In the genomic region with DNA sequence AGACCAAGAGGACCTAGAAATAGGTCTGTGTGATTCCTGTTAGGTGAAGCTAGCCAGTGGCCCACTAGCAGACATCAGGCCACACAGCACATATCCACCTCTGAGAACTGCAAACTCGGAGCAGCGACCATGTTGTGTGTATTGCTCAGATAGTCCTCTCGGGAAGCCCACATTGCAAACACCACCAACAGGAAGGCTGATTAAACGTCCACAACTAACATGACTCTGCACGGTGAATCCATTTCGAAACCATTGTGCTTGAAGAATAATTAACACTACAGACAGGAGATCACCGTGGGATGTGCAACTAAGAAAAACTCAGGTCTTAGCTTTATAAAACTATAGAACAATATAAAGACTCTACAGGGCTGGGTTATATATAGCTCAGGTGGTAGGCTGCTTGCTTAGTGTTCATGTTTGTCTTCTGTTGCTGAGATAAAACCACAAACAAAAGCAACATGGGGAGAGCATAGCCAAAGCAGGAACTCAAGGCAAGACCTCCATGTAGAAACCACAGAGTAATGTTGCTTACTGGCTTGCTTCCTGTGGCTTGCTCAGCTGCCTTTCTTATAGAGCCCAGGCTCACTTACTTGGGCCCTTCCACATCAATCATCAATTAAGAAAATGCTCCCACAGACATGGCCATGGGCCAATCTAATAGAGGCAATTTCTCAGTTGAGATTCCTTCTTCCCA, we compare ENCODE assay signal across 23 mouse cellular contexts. TPM values are rescaled to one million over a fixed set of nuclear protein-coding genes. Genes with fewer than 3 reads are reported as not detected.
DNase-seq lines count a peak whose midpoint lies in the region; ATAC-seq and TF ChIP-seq lines count a peak whose summit lies in the region.
"Had no signal": no experiment of that assay in that cellular context is flagged by ENCODE, and none has a peak within 500 bp of the region (broad histone marks: within the 10 kb centered on the region; RNA-seq: fewer than 3 reads in every experiment).

No protein-coding gene starts in this region.

- no peaks in the 10 kb centered on the region for H3K36me3 ChIP-seq in spleen, adult 2 months (ENCODE audit: control insufficient read depth, insufficient read depth, low read length)
- H3K36me3 ChIP-seq in hindbrain, embryonic 12.5 days = no peaks in the 10 kb centered on the region
- H3K36me3 ChIP-seq: embryonic facial prominence, embryonic 12.5 days had no signal

- H3K9ac ChIP-seq in hindbrain, embryonic 12.5 days = no peak overlapping the region
- H3K9ac ChIP-seq: embryonic facial prominence, embryonic 12.5 days; forebrain, embryonic 13.5 days had no signal

- H3K4me3 ChIP-seq in spleen, adult 2 months (ENCODE audit: extremely low read depth, insufficient read depth, insufficient read length) = no peak overlapping the region
- H3K4me3 ChIP-seq in hindbrain, embryonic 12.5 days = no peak overlapping the region
- H3K4me3 ChIP-seq: embryonic facial prominence, embryonic 12.5 days; erythroblast, embryonic 14.5 days; forebrain, embryonic 13.5 days; heart, adult 2 months had no signal

- WGBS in spleen, adult 2 months = 36% methylated on average over 7 of the region's 7 CpGs
- WGBS in hindbrain, embryonic 12.5 days = 90% methylated on average over 7 of the region's 7 CpGs

- no peak for DNase-seq in spleen, adult 2 months (ENCODE audit: low read depth in 1 of 2, low spot score in 2 of 2)
- no peak for DNase-seq in spleen, postnatal 14 days (ENCODE audit: low spot score in 2 of 2)
- peak; percentile 34 for DNase-seq in induced T-regulatory cell, adult 2 months (ENCODE audit: low read depth)
- no peak for DNase-seq in cerebellum, postnatal 14 days
- DNase-seq in lung, postnatal 36 days = no peak
- DNase-seq: adrenal gland, postnatal 14 days; B cell, adult 2 months; cerebellum, adult 8-10 months; gastrocnemius, postnatal 14 days; heart, adult 2 months; heart, postnatal 36 days; kidney, adult 2 months; kidney, postnatal 14 days; left cerebral cortex, postnatal 4 days; lung, postnatal 10 days; retina, postnatal 1 day; right cerebral cortex, postnatal 4 days had no signal

- peak overlapping the region; percentile 40 for H3K27ac ChIP-seq in spleen, adult 2 months (ENCODE audit: insufficient read depth, low read length)
- no peak overlapping the region for H3K27ac ChIP-seq in hindbrain, embryonic 12.5 days
- H3K27ac ChIP-seq: embryonic facial prominence, embryonic 12.5 days; forebrain, embryonic 13.5 days; heart, adult 2 months had no signal

- H3K4me2 ChIP-seq in hindbrain, embryonic 12.5 days (replicated peaks) = no peak overlapping the region
- H3K4me2 ChIP-seq: embryonic facial prominence, embryonic 12.5 days; forebrain, embryonic 13.5 days had no signal

- H3K4me1 ChIP-seq in spleen, adult 2 months (ENCODE audit: control insufficient read depth, insufficient read depth, insufficient read length) = peaks cover 4% of the 10 kb centered on the region; the same call in 1 of the 2 replicates
- H3K4me1 ChIP-seq in hindbrain, embryonic 12.5 days = peaks cover 10% of the 10 kb centered on the region

- TF ChIP-seq POLR2A in spleen, adult 2 months (IDR thresholded peaks at IDR 0.05; ENCODE audit: low read depth, low read length) = no peak

- ATAC-seq in CD4-positive, CD25-positive, alpha-beta regulatory T cell, adult 4 months = peak; percentile 69
- peak; percentile 46 for ATAC-seq in megakaryocyte progenitor cell, adult 5-6 weeks (replicated peaks; ENCODE audit: poor library complexity)
- no peak for ATAC-seq in hindbrain, embryonic 12.5 days (ENCODE audit: low FRiP score)
- ATAC-seq: forebrain, embryonic 13.5 days had no signal

- no peaks in the 10 kb centered on the region for H3K27me3 ChIP-seq in spleen, adult 2 months (ENCODE audit: control insufficient read depth, insufficient read depth, low read length)
- H3K27me3 ChIP-seq in hindbrain, embryonic 12.5 days = no peaks in the 10 kb centered on the region
- H3K27me3 ChIP-seq: embryonic facial prominence, embryonic 12.5 days; forebrain, embryonic 13.5 days had no signal

- H3K9me3 ChIP-seq in hindbrain, embryonic 12.5 days (replicated peaks) = no peaks in the 10 kb centered on the region
- H3K9me3 ChIP-seq: embryonic facial prominence, embryonic 12.5 days; forebrain, embryonic 13.5 days had no signal

- no peak for TF ChIP-seq CTCF in spleen, adult 2 months (IDR thresholded peaks at IDR 0.05; ENCODE audit: extremely low read depth, insufficient read depth, insufficient read length, insufficient replicate concordance)

RNA-seq across cellular contexts. Expression of a gene that starts 4.4 kb away (rescaled TPM):
- 10.9 and 11.6 TPM in 2 replicates for polyA plus RNA-seq in spleen, adult 2 months (2012; rRNA removed)
- under 1 TPM; 0.48 to 0.85 TPM for polyA plus RNA-seq in CD4-positive, CD25-positive, alpha-beta regulatory T cell, adult 4 months (2017; shearing (Covaris generic))
- 0.15 and 0.91 TPM in 2 replicates for total RNA-seq in megakaryocyte progenitor cell, adult 5-6 weeks (2015)
- not detected in 2 replicates for total RNA-seq in megakaryocyte progenitor cell, adult 5-6 weeks (2017)
- 1.3 and 1.4 TPM in 2 replicates for polyA plus RNA-seq in hindbrain, embryonic 12.5 days (2016; fragmentation: Nextera tagmentation; extraction: Ambion mirVana)

RNA-seq across cellular contexts. Expression of a gene that starts 50.9 kb away (rescaled TPM):
- polyA plus RNA-seq in spleen, adult 2 months (2012; rRNA removed) = 5.8 and 6.0 TPM in 2 replicates
- 10 to 100 TPM; 39.0 to 49.5 TPM for polyA plus RNA-seq in CD4-positive, CD25-positive, alpha-beta regulatory T cell, adult 4 months (2017; shearing (Covaris generic))
- total RNA-seq in megakaryocyte progenitor cell, adult 5-6 weeks (2015) = 34.7 and 37.1 TPM in 2 replicates
- total RNA-seq in megakaryocyte progenitor cell, adult 5-6 weeks (2017) = 73.5 and 78.5 TPM in 2 replicates
- polyA plus RNA-seq in hindbrain, embryonic 12.5 days (2016; fragmentation: Nextera tagmentation; extraction: Ambion mirVana) = 102 and 104 TPM in 2 replicates
